Mouse (Mus musculus): ENCODE data around the gene Ccdc107. TPM values are rescaled to one million over a fixed set of nuclear protein-coding genes. Genes with fewer than 3 reads are reported as not detected.

Gene Ccdc107
- polyA plus RNA-seq, 1 experiment: 10.5 TPM

DNA sequence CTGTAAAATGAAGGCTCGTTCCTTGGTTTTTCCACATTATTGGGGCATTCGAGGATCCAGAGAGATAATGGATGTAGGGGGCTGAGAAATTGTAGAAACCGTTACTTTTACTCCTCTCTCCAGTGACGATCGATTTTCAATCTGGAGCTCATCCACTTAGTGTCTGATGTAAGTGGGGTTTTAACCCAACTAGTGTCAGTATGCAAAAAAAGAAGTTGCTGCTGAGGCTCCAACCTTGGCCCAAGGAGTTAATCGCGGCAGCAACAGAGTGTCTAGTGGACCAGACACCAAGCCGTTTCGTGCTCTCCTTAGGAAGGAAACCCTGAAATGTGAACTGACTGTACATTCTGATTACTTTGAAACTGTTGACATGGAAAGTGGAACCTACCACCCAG, 1.1 kb downstream of the Ccdc107 start:
- Histone ChIP-seq H3K27me3 (ENCODE audit: control insufficient read depth) (no peaks in the 10 kb centered on the region), H3K4me3 (replicated peaks) (peak overlapping the region; percentile 81), H3K4me1 (ENCODE audit: control insufficient read depth) (peaks cover 83% of the 10 kb centered on the region), H3K9me3 (ENCODE audit: control insufficient read depth, low read length) (no peaks in the 10 kb centered on the region), H3K36me3 (ENCODE audit: control insufficient read depth) (peaks cover 42% of the 10 kb centered on the region)
- TF ChIP-seq GATA1 (IDR thresholded peaks at IDR 0.05; ENCODE audit: low read length) (no peak), TAL1 (IDR thresholded peaks at IDR 0.05; ENCODE audit: low read length) (no peak)

DNA sequence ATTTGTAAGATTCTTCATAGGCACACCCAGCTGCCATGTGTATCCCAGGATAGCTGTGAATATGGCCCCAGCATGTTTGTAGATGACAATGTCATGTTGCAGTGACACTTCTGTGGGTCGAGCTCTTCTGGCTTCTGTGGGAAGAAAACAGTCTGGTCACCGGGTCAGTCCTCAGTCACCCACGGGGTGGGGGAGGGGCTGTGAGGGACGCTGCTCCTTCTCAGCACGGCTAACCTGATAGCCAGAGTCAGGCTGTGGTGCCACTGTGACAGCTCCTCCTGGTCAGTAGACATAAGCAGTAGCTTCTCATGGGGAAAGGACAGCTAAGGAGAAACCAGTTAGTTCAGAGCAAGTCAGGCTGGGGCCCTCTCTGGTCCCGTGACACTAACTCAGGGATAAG, 3.9 kb downstream of the Ccdc107 start:
- Histone ChIP-seq H3K36me3 (ENCODE audit: control insufficient read depth) (peaks cover 43% of the 10 kb centered on the region), H3K27me3 (ENCODE audit: control insufficient read depth) (no peaks in the 10 kb centered on the region), H3K4me1 (ENCODE audit: control insufficient read depth) (peaks cover 75% of the 10 kb centered on the region), H3K4me3 (replicated peaks) (no peak overlapping the region), H3K9me3 (ENCODE audit: control insufficient read depth, low read length) (no peaks in the 10 kb centered on the region)
- TF ChIP-seq TAL1 (IDR thresholded peaks at IDR 0.05; ENCODE audit: low read length) (no peak), GATA1 (IDR thresholded peaks at IDR 0.05; ENCODE audit: low read length) (no peak)

DNA sequence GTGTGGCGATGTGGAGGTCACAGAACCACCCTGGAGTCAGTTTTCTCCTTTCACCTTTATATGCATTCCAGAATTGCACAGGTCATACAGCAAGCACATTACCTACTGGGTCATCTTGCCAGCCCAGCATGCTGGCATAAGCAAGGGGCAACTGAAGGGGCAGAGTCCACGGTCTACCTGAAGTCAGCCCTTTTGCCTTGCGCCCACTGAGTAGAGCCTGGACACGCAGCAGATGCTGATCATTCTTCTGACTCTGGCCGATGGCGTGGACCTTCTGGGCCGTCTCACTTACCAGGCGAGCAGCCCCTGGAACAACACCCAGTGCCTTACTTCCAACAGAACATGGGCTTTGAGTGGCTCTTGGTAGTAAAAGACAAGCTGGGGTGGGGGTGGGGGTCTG, 4.7 kb downstream of the Ccdc107 start:
- peak overlapping the region; percentile 91 for H3K4me3 ChIP-seq (replicated peaks)
- H3K9me3 ChIP-seq (ENCODE audit: control insufficient read depth, low read length): no peaks in the 10 kb centered on the region
- H3K4me1 ChIP-seq (ENCODE audit: control insufficient read depth): peaks cover 69% of the 10 kb centered on the region
- TF ChIP-seq TAL1 (IDR thresholded peaks at IDR 0.05; ENCODE audit: low read length) (no peak), GATA1 (IDR thresholded peaks at IDR 0.05; ENCODE audit: low read length) (no peak)
- H3K27me3 ChIP-seq (ENCODE audit: control insufficient read depth): no peaks in the 10 kb centered on the region
- peaks cover 43% of the 10 kb centered on the region for H3K36me3 ChIP-seq (ENCODE audit: control insufficient read depth)

DNA sequence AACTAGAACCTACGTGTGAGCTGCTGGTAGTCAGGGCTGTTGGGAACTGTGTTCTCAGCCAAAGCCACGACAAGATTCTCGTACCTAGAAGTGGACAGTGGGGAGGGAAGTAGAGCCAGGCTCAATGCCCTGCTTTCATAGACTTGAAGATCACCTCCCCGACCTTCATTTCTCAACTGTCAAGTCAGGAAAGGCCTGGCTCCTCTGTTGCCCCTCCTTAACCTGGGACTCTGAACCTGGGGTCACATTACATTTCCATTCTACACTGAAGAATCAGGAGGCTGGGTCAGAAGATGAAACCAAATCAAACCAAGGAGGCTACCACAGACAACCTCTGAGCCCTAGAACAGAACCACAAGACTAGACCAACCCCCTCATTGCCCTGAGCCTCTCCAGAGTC, 5.2 kb downstream of the Ccdc107 start:
- peaks cover 65% of the 10 kb centered on the region for H3K4me1 ChIP-seq (ENCODE audit: control insufficient read depth)
- TF ChIP-seq TAL1 (IDR thresholded peaks at IDR 0.05; ENCODE audit: low read length): no peak
- no peak for TF ChIP-seq GATA1 (IDR thresholded peaks at IDR 0.05; ENCODE audit: low read length)

DNA sequence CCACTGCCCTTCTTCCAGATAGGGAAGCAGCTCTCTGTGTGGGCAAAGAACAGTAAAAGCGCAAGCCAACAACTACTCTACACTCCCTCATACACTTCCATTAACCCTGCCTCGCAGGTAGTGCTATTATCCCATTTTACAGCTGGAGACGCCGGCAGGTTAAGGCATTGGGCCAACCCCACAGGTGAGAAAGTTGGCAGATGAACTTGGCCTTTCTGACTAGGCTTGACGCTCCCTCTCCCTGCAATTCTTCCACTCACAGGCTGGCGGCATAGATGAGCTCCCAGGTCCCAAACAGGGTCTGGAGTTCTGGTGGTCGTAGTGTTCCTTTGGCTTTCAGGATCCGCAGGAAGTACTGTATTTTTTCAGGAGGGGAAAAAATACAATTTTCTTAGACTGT, 6.3 kb downstream of the Ccdc107 start:
- Histone ChIP-seq H3K36me3 (ENCODE audit: control insufficient read depth) (peaks cover 43% of the 10 kb centered on the region), H3K9me3 (ENCODE audit: control insufficient read depth, low read length) (no peaks in the 10 kb centered on the region), H3K27me3 (ENCODE audit: control insufficient read depth) (no peaks in the 10 kb centered on the region), H3K4me3 (replicated peaks) (peak overlapping the region; percentile 91), H3K4me1 (ENCODE audit: control insufficient read depth) (peaks cover 60% of the 10 kb centered on the region)
- TF ChIP-seq TAL1 (IDR thresholded peaks at IDR 0.05; ENCODE audit: low read length) (no peak), GATA1 (IDR thresholded peaks at IDR 0.05; ENCODE audit: low read length) (no peak)

More for the DNA sequence above, 5.2 kb downstream of the Ccdc107 start:
- Histone ChIP-seq H3K27me3 (ENCODE audit: control insufficient read depth) (no peaks in the 10 kb centered on the region), H3K36me3 (ENCODE audit: control insufficient read depth) (peaks cover 43% of the 10 kb centered on the region), H3K4me3 (replicated peaks) (peak overlapping the region; percentile 91), H3K9me3 (ENCODE audit: control insufficient read depth, low read length) (no peaks in the 10 kb centered on the region)

DNA sequence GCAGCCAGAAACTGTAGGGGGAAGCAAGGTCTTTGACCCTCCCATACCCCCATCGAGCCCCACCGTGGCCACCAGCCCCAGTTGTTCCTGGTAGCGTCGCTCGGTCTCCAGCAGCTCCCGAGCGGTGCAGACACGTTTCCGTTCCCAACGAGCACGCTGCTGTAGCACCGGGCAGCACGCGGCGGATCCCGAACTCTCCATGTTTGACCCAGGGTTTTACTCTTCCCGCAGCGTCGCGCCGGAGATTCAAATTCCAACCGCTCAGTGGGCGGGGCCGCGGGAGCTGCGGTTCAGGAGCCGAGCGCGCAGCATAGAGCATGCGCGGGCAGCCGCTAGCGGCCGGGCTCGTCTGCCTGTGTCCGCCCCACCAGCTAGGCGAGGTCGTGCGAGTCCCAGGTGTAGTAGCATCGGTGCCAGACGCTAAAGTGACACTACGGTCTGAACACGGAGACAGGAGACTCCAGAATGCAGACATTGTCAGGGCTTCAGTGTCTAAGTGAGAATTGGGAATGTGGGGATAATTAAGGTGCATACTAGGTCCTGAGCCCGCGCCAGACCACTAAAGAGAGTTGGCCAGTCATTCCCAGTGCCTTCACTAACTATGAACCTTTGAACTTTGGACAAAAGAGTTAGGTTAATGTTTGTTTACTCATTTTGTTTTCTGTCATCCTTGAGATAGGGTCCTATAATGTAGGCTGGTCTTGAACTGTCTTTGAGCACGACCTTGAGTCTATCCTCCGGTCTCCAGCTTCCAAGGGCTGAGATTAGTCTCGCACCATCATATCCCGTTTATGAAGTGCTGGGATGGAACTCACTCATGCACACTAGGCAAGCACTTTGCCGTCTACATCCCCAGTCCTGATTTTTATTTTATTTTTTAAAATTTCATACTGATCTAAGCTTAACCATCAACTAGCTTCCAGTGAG, 7.0 kb downstream of the Ccdc107 start, which contains the start of gene Arhgef39:
Arhgef39 (minus strand) TSS at position 289 of the 927 bp plus-strand sequence.
- TF ChIP-seq GATA1 (IDR thresholded peaks at IDR 0.05; ENCODE audit: low read length) (no peak), TAL1 (IDR thresholded peaks at IDR 0.05; ENCODE audit: low read length) (no peak)
- peaks cover 57% of the 10 kb centered on the region for H3K4me1 ChIP-seq (ENCODE audit: control insufficient read depth)

DNA sequence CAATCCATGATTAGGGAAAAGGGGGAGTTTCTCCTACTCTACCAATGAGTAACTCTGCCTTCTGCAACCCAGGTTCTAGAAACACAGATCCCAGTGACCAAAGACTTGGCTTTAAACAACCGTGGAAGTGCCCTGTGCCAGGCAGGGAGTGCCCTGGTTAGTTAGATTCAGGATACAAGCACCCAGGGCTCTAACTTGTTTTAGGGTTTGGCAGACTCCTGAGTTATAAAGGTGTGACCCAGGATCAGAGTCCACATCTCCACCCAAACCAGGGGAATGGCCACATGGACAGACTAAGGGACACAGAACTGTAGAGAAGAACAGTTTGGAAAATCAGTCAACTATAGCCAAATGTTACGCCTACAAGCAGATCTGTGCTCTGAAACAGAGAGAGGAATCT, 10.3 kb downstream of the Ccdc107 start:
- TF ChIP-seq TAL1 (IDR thresholded peaks at IDR 0.05; ENCODE audit: low read length) (no peak), GATA1 (IDR thresholded peaks at IDR 0.05; ENCODE audit: low read length) (no peak)
- no peak overlapping the region for H3K4me3 ChIP-seq (replicated peaks)
- peaks cover 9% of the 10 kb centered on the region for H3K36me3 ChIP-seq (ENCODE audit: control insufficient read depth)

More for the DNA sequence above, 7.0 kb downstream of the Ccdc107 start, which contains the start of gene Arhgef39:
- Histone ChIP-seq H3K36me3 (ENCODE audit: control insufficient read depth) (peaks cover 43% of the 10 kb centered on the region), H3K9me3 (ENCODE audit: control insufficient read depth, low read length) (no peaks in the 10 kb centered on the region), H3K27me3 (ENCODE audit: control insufficient read depth) (no peaks in the 10 kb centered on the region), H3K4me3 (replicated peaks) (peak within 1 kb of the TSS; percentile 91)

DNA sequence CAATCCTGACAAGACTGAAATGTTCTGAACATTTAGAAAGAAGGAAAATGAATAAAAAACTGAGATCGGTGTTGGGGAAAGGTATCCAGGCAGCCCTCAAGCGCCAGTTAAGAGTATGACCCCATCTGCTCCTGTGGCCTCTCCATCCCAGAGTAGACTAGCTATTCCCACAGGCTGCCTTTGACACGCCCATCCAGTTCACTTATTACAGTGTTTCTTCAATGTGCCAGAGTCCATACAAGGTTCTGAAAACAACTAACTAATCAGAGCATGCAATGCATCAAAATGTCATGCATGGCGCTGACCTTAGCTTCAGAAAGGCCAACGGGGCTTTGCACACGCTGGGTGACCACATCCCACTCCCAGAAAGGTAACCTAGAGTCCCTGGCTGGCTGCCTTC, 10.8 kb downstream of the Ccdc107 start:
- Histone ChIP-seq H3K27me3 (ENCODE audit: control insufficient read depth) (peaks cover 17% of the 10 kb centered on the region), H3K36me3 (ENCODE audit: control insufficient read depth) (peaks cover 5% of the 10 kb centered on the region), H3K4me1 (ENCODE audit: control insufficient read depth) (peaks cover 31% of the 10 kb centered on the region), H3K9me3 (ENCODE audit: control insufficient read depth, low read length) (no peaks in the 10 kb centered on the region), H3K4me3 (replicated peaks) (no peak overlapping the region)
- no peak for TF ChIP-seq TAL1 (IDR thresholded peaks at IDR 0.05; ENCODE audit: low read length)
- no peak for TF ChIP-seq GATA1 (IDR thresholded peaks at IDR 0.05; ENCODE audit: low read length)

More for the DNA sequence above, 10.3 kb downstream of the Ccdc107 start:
- no peaks in the 10 kb centered on the region for H3K9me3 ChIP-seq (ENCODE audit: control insufficient read depth, low read length)
- H3K27me3 ChIP-seq (ENCODE audit: control insufficient read depth): peaks cover 14% of the 10 kb centered on the region
- peaks cover 31% of the 10 kb centered on the region for H3K4me1 ChIP-seq (ENCODE audit: control insufficient read depth)

DNA sequence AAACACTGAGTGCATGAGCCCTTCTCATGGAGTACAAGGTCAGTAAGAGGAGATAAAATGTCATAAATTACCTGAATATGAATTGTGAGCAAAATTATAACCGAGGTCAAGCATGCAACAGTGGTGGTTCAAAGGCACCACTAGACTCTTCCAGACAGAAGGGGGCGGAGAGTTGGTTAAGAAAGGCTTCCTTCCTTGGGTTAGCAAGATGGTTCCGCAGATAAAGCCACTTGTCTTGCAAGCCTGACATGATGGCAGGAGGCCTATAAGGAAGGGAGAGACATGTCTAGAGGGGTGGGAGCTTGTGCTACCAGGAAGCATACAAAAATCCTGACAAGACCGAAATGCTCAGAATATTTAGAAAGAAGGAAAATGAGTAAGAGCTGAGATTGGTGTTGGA, 11.6 kb downstream of the Ccdc107 start:
- Histone ChIP-seq H3K9me3 (ENCODE audit: control insufficient read depth, low read length) (no peaks in the 10 kb centered on the region), H3K27me3 (ENCODE audit: control insufficient read depth) (peaks cover 23% of the 10 kb centered on the region)

More for the DNA sequence above, 11.6 kb downstream of the Ccdc107 start:
- H3K4me1 ChIP-seq (ENCODE audit: control insufficient read depth): peaks cover 31% of the 10 kb centered on the region
- H3K36me3 ChIP-seq (ENCODE audit: control insufficient read depth): no peaks in the 10 kb centered on the region
- H3K4me3 ChIP-seq (replicated peaks): no peak overlapping the region
- no peak for TF ChIP-seq TAL1 (IDR thresholded peaks at IDR 0.05; ENCODE audit: low read length)
- TF ChIP-seq GATA1 (IDR thresholded peaks at IDR 0.05; ENCODE audit: low read length): no peak
